In the genomic region with DNA sequence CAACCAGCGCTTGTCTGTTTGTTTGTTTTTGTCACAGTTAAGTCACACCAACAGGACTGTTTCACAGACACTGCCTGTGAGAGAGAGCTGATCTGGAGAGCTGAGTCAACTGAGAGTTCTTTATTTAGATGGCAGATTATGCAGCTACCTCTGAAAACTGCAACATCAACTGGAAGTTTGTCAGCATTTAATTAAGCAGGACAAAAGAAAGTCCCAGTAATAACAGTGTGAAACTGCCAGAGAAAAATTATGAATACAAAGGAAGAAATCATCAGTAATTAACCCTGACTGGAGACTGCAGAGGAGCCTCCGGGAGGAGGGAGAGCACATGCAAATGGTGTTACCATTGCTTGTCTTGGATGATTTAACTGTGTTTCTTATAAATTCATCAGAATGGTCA, we compare ENCODE assay signal across 16 mouse cellular contexts.
"Had no signal": no experiment of that assay in that cellular context is flagged by ENCODE, and none has a peak within 500 bp of the region (broad histone marks: within the 10 kb centered on the region; RNA-seq: fewer than 3 reads in every experiment).

No protein-coding gene starts in this region.

- H3K4me2 ChIP-seq: limb, embryonic 12.5 days; liver, embryonic 13.5 days; lung, embryonic 15.5 days; midbrain, embryonic 12.5 days had no signal

- H3K4me3 ChIP-seq: limb, embryonic 12.5 days; liver, embryonic 13.5 days; lung, embryonic 15.5 days; megakaryocyte, embryonic 14.5 days; midbrain, embryonic 12.5 days had no signal

- H3K27me3 ChIP-seq: limb, embryonic 12.5 days; liver, embryonic 13.5 days; lung, embryonic 15.5 days; megakaryocyte, embryonic 14.5 days; midbrain, embryonic 12.5 days had no signal

- H3K27ac ChIP-seq: limb, embryonic 12.5 days; liver, embryonic 13.5 days; lung, embryonic 15.5 days; macrophage; midbrain, embryonic 12.5 days; stomach, postnatal 0 days had no signal

- H3K4me1 ChIP-seq: limb, embryonic 12.5 days; liver, embryonic 13.5 days; lung, embryonic 15.5 days; megakaryocyte, embryonic 14.5 days; midbrain, embryonic 12.5 days had no signal

- ATAC-seq: liver, postnatal 0 days had no signal

- DNase-seq: kidney, adult 18-20 months; kidney, postnatal 36 days; layer of hippocampus, adult 9-11 months; layer of hippocampus, postnatal 36 days; liver; liver, embryonic 13.5 days; liver, postnatal 0 days; lung, postnatal 14 days; thymus, adult 18-20 months; thymus, postnatal 25 days had no signal

- H3K9ac ChIP-seq: limb, embryonic 12.5 days; liver, embryonic 13.5 days; liver, postnatal 0 days; lung, embryonic 15.5 days; midbrain, embryonic 12.5 days had no signal

- H3K9me3 ChIP-seq: limb, embryonic 12.5 days; liver, embryonic 13.5 days; lung, embryonic 15.5 days; megakaryocyte, embryonic 14.5 days; midbrain, embryonic 12.5 days had no signal

- H3K36me3 ChIP-seq: limb, embryonic 12.5 days; liver, embryonic 13.5 days; lung, embryonic 15.5 days; midbrain, embryonic 12.5 days had no signal
